Mouse (Mus musculus): Measurements from ENCODE around the gene Lyzl4. TPM values are rescaled to one million over a fixed set of nuclear protein-coding genes. Genes with fewer than 3 reads are reported as not detected.

Lyzl4 gene
- polyA plus RNA-seq, 1 experiment from 2014 or later = 0.12 TPM

GRCm38 (mm10) chr9:121632891-121633290 is 9.0 kb downstream of the Lyzl4 start:
- DNase-seq (no peak), ATAC-seq (no peak)
- Histone ChIP-seq H3K36me3 (replicated peaks; ENCODE audit: insufficient read depth, low read length) (no peaks in the 10 kb centered on the region), H3K27ac (ENCODE audit: low read depth) (no peak overlapping the region), H3K9ac (replicated peaks) (no peak overlapping the region), H3K4me1 (ENCODE audit: insufficient read depth) (no peaks in the 10 kb centered on the region), H3K27me3 (ENCODE audit: insufficient read depth, low read length) (no peaks in the 10 kb centered on the region), H3K4me2 (ENCODE audit: low read depth, low read length) (no peak overlapping the region), H3K4me3 (ENCODE audit: low read depth, low read length) (no peak overlapping the region), H3K9me3 (ENCODE audit: low read length) (no peaks in the 10 kb centered on the region)
- TF ChIP-seq EP300 (IDR thresholded peaks at IDR 0.05; ENCODE audit: low read depth) (no peak), CTCF (IDR thresholded peaks at IDR 0.05; ENCODE audit: low read depth) (no peak)
- WGBS (ENCODE audit: insufficient replicate concordance) = 79% methylated on average over 10 of the region's 10 CpGs

- ATAC-seq (peak; percentile 48), DNase-seq (peak; percentile 33)
- Histone ChIP-seq H3K9me3 (ENCODE audit: low read length) (no peaks in the 10 kb centered on the region), H3K4me1 (ENCODE audit: insufficient read depth) (no peaks in the 10 kb centered on the region), H3K4me2 (ENCODE audit: low read depth, low read length) (no peak overlapping the region), H3K27ac (ENCODE audit: low read depth) (no peak overlapping the region), H3K9ac (replicated peaks) (no peak overlapping the region), H3K36me3 (replicated peaks; ENCODE audit: insufficient read depth, low read length) (no peaks in the 10 kb centered on the region), H3K4me3 (ENCODE audit: low read depth, low read length) (no peak overlapping the region), H3K27me3 (ENCODE audit: insufficient read depth, low read length) (no peaks in the 10 kb centered on the region)
- 20% methylated on average over 4 of the region's 4 CpGs for WGBS (ENCODE audit: insufficient replicate concordance)
- TF ChIP-seq CTCF (IDR thresholded peaks at IDR 0.05; ENCODE audit: low read depth) (0 out of 2 replicates have a peak, but pooled peaks have one; percentile 15), EP300 (IDR thresholded peaks at IDR 0.05; ENCODE audit: low read depth) (no peak)
Measured at GRCm38 (mm10) chr9:121631946-121632345, 9.9 kb downstream of the Lyzl4 start.

- H3K27ac ChIP-seq (ENCODE audit: low read depth) = no peak overlapping the region
- H3K36me3 ChIP-seq (replicated peaks; ENCODE audit: insufficient read depth, low read length) = no peaks in the 10 kb centered on the region
- no peak for ATAC-seq
- TF ChIP-seq EP300 (IDR thresholded peaks at IDR 0.05; ENCODE audit: low read depth) (no peak), CTCF (IDR thresholded peaks at IDR 0.05; ENCODE audit: low read depth) (no peak)
- no peaks in the 10 kb centered on the region for H3K27me3 ChIP-seq (ENCODE audit: insufficient read depth, low read length)
- WGBS (ENCODE audit: insufficient replicate concordance) = 67% methylated on average over 1 of the region's 1 CpGs
- no peak for DNase-seq
- H3K9ac ChIP-seq (replicated peaks) = no peak overlapping the region
- no peaks in the 10 kb centered on the region for H3K4me1 ChIP-seq (ENCODE audit: insufficient read depth)
- H3K4me2 ChIP-seq (ENCODE audit: low read depth, low read length) = no peak overlapping the region
- no peak overlapping the region for H3K4me3 ChIP-seq (ENCODE audit: low read depth, low read length)
- H3K9me3 ChIP-seq (ENCODE audit: low read length) = no peaks in the 10 kb centered on the region
Measured at GRCm38 (mm10) chr9:121630627-121631026, 11.3 kb downstream of the Lyzl4 start.

- 56% methylated on average over 2 of the region's 2 CpGs for WGBS (ENCODE audit: insufficient replicate concordance)
- Histone ChIP-seq H3K27me3 (ENCODE audit: insufficient read depth, low read length) (no peaks in the 10 kb centered on the region), H3K4me2 (ENCODE audit: low read depth, low read length) (no peak overlapping the region), H3K9ac (replicated peaks) (no peak overlapping the region), H3K9me3 (ENCODE audit: low read length) (no peaks in the 10 kb centered on the region), H3K4me3 (ENCODE audit: low read depth, low read length) (no peak overlapping the region), H3K4me1 (ENCODE audit: insufficient read depth) (no peaks in the 10 kb centered on the region), H3K27ac (ENCODE audit: low read depth) (no peak overlapping the region), H3K36me3 (replicated peaks; ENCODE audit: insufficient read depth, low read length) (no peaks in the 10 kb centered on the region)
- TF ChIP-seq EP300 (IDR thresholded peaks at IDR 0.05; ENCODE audit: low read depth) (no peak), CTCF (IDR thresholded peaks at IDR 0.05; ENCODE audit: low read depth) (no peak)
- DNase-seq (no peak), ATAC-seq (peak; percentile 71)
Measured at GRCm38 (mm10) chr9:121624920-121625319, 17.0 kb downstream of the Lyzl4 start.

GRCm38 (mm10) chr9:121623235-121623634 is 18.7 kb downstream of the Lyzl4 start:
- TF ChIP-seq EP300 (IDR thresholded peaks at IDR 0.05; ENCODE audit: low read depth) = no peak
- TF ChIP-seq CTCF (IDR thresholded peaks at IDR 0.05; ENCODE audit: low read depth) = no peak

GRCm38 (mm10) chr9:121619441-121619840 is 22.5 kb downstream of the Lyzl4 start:
- H3K9ac ChIP-seq (replicated peaks) = no peak overlapping the region
- TF ChIP-seq CTCF (IDR thresholded peaks at IDR 0.05; ENCODE audit: low read depth) (no peak), EP300 (IDR thresholded peaks at IDR 0.05; ENCODE audit: low read depth) (no peak)
- no peaks in the 10 kb centered on the region for H3K36me3 ChIP-seq (replicated peaks; ENCODE audit: insufficient read depth, low read length)
- no peak overlapping the region for H3K27ac ChIP-seq (ENCODE audit: low read depth)
- H3K4me3 ChIP-seq (ENCODE audit: low read depth, low read length) = no peak overlapping the region
- no peaks in the 10 kb centered on the region for H3K9me3 ChIP-seq (ENCODE audit: low read length)
- H3K4me1 ChIP-seq (ENCODE audit: insufficient read depth) = no peaks in the 10 kb centered on the region
- H3K27me3 ChIP-seq (ENCODE audit: insufficient read depth, low read length) = no peaks in the 10 kb centered on the region
- ATAC-seq = no peak
- WGBS (ENCODE audit: insufficient replicate concordance) = 37% methylated on average over 7 of the region's 7 CpGs
- DNase-seq = no peak
- no peak overlapping the region for H3K4me2 ChIP-seq (ENCODE audit: low read depth, low read length)

More at GRCm38 (mm10) chr9:121623235-121623634, 18.7 kb downstream of the Lyzl4 start:
- no peaks in the 10 kb centered on the region for H3K36me3 ChIP-seq (replicated peaks; ENCODE audit: insufficient read depth, low read length)
- H3K9ac ChIP-seq (replicated peaks) = no peak overlapping the region
- no peaks in the 10 kb centered on the region for H3K4me1 ChIP-seq (ENCODE audit: insufficient read depth)
- H3K4me2 ChIP-seq (ENCODE audit: low read depth, low read length) = no peak overlapping the region
- ATAC-seq (no peak), DNase-seq (no peak)
- no peaks in the 10 kb centered on the region for H3K27me3 ChIP-seq (ENCODE audit: insufficient read depth, low read length)
- no peaks in the 10 kb centered on the region for H3K9me3 ChIP-seq (ENCODE audit: low read length)
- WGBS (ENCODE audit: insufficient replicate concordance) = 78% methylated on average over 4 of the region's 4 CpGs
- H3K27ac ChIP-seq (ENCODE audit: low read depth) = no peak overlapping the region
- H3K4me3 ChIP-seq (ENCODE audit: low read depth, low read length) = no peak overlapping the region

GRCm38 (mm10) chr9:121616471-121616870 is 25.4 kb downstream of the Lyzl4 start:
- Histone ChIP-seq H3K4me1 (ENCODE audit: insufficient read depth) (no peaks in the 10 kb centered on the region), H3K27me3 (ENCODE audit: insufficient read depth, low read length) (no peaks in the 10 kb centered on the region), H3K9me3 (ENCODE audit: low read length) (no peaks in the 10 kb centered on the region), H3K4me3 (ENCODE audit: low read depth, low read length) (no peak overlapping the region), H3K9ac (replicated peaks) (no peak overlapping the region), H3K36me3 (replicated peaks; ENCODE audit: insufficient read depth, low read length) (no peaks in the 10 kb centered on the region), H3K27ac (ENCODE audit: low read depth) (no peak overlapping the region), H3K4me2 (ENCODE audit: low read depth, low read length) (no peak overlapping the region)
- ATAC-seq (no peak), DNase-seq (peak; percentile 53)
- TF ChIP-seq EP300 (IDR thresholded peaks at IDR 0.05; ENCODE audit: low read depth) (no peak), CTCF (IDR thresholded peaks at IDR 0.05; ENCODE audit: low read depth) (peak; percentile 54)
- WGBS (ENCODE audit: insufficient replicate concordance) = 56% methylated on average over 2 of the region's 3 CpGs

Data from liver, postnatal 0 days (tissue).